Mouse (Mus musculus) bone marrow, adult 2 months (tissue): ENCODE measurements around the gene 1700122O11Rik.
A peak's percentile ranks its signal among the peaks of the same experiment; 100 is the strongest.

ENCODE experiments used
- CTCF ChIP-seq: fragments of 200-500 bp; IDR thresholded peaks from 2 replicates; pipeline ENCODE4 v1.5.1; 2011; ENCODE audit warnings: low read length, control low read depth; ENCODE audit not compliant: control insufficient read depth, insufficient read depth
- POLR2A ChIP-seq: fragments of 200-500 bp; IDR thresholded peaks from 2 replicates; pipeline ENCODE4 v1.6.1; 2011; ENCODE audit warnings: low read depth, mild to moderate bottlenecking, control low read depth, low read length, borderline replicate concordance; ENCODE audit not compliant: control insufficient read depth

DNA sequence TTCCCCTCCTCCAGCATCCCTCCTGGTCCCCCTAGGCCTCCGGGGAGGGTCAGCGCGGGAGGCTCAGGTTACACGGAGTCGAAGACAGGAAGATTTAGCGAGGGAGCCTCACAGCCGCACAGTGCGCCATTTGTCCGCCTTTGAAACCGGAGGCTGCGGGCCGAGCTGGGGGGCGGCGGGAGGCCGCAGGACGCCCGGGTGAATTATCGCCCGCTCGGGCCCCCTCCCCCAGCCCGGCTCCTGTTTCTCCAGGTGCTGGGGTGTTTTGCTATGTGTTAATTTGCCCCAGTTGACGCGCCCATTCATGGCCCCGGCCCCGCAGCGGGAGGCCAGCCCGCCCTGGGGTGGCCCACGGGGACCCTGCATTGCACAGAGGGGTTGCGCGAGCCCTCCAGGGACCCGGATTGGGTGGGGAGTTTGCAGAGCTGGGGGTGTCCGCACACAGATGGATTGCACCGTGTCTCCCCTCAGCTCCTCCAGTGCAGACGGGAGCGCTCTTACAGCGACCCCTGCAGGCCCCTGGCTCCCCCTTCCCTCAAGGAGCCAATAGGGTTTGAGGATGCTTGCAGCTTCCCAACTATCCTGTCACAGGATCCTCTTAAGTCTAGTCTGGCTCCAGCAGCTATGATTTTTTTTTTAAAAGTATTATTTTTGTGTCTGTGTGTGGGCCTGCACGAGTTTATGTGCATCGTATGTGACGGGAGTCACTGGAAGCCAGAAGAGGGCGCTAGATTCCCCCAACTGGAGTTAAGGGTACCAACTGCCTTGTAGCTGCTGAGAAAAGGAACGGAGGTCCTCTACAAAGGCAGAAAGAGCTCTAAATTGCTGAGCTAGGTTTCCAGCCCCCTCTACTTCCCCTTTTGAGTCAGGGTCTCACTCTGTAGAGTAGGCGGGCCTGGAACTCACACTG, 6.3 kb downstream of the 1700122O11Rik start:
- TF ChIP-seq CTCF (0 out of 2 replicates have a peak, but pooled peaks have one; percentile 9), POLR2A (no peak)
